Mouse (Mus musculus): ENCODE data around the gene Mosmo. TPM values are rescaled to one million over a fixed set of nuclear protein-coding genes. Genes with fewer than 3 reads are reported as not detected.

Mosmo gene
- total RNA-seq (2017): 21.6 and 24.0 TPM in 2 replicates

GRCm38 (mm10) chr7:120677001-120677643 lies at the start of gene Mosmo:
Mosmo (plus strand) TSS chr7:120677618.
- peak; percentile 60 for ATAC-seq (replicated peaks in 1 of 2; ENCODE audit: insufficient read depth in 1 of 2, low FRiP score in 2 of 2, low TSS enrichment in 1 of 2, low read depth in 1 of 2, poor library complexity in 2 of 2, severe bottlenecking in 2 of 2)

- no peak for ATAC-seq (replicated peaks in 1 of 2; ENCODE audit: insufficient read depth in 1 of 2, low FRiP score in 2 of 2, low TSS enrichment in 1 of 2, low read depth in 1 of 2, poor library complexity in 2 of 2, severe bottlenecking in 2 of 2)
These were observed 44.9 kb upstream of the Mosmo start for GRCm38 (mm10) chr7:120632518-120632917.

- no peak for ATAC-seq (replicated peaks in 1 of 2; ENCODE audit: insufficient read depth in 1 of 2, low FRiP score in 2 of 2, low TSS enrichment in 1 of 2, low read depth in 1 of 2, poor library complexity in 2 of 2, severe bottlenecking in 2 of 2)
These were observed 43.1 kb upstream of the Mosmo start for GRCm38 (mm10) chr7:120634301-120634700.

- ATAC-seq (replicated peaks in 1 of 2; ENCODE audit: insufficient read depth in 1 of 2, low FRiP score in 2 of 2, low TSS enrichment in 1 of 2, low read depth in 1 of 2, poor library complexity in 2 of 2, severe bottlenecking in 2 of 2): peak; percentile 99
These were observed 42.6 kb upstream of the Mosmo start, which contains the start of gene Uqcrc2 for GRCm38 (mm10) chr7:120634711-120635361. Uqcrc2 (plus strand) TSS chr7:120635176.

- peak; percentile 50 to 76 for ATAC-seq (replicated peaks in 1 of 2; ENCODE audit: insufficient read depth in 1 of 2, low FRiP score in 2 of 2, low TSS enrichment in 1 of 2, low read depth in 1 of 2, poor library complexity in 2 of 2, severe bottlenecking in 2 of 2)
These were observed 42.0 kb upstream of the Mosmo start for GRCm38 (mm10) chr7:120635362-120635781.

- ATAC-seq (replicated peaks in 1 of 2; ENCODE audit: insufficient read depth in 1 of 2, low FRiP score in 2 of 2, low TSS enrichment in 1 of 2, low read depth in 1 of 2, poor library complexity in 2 of 2, severe bottlenecking in 2 of 2): peak in 1 of 2 experiments; percentile 19; a peak in 1 of 4 replicates
These were observed 41.6 kb upstream of the Mosmo start for GRCm38 (mm10) chr7:120635821-120636220.

- ATAC-seq (replicated peaks in 1 of 2; ENCODE audit: insufficient read depth in 1 of 2, low FRiP score in 2 of 2, low TSS enrichment in 1 of 2, low read depth in 1 of 2, poor library complexity in 2 of 2, severe bottlenecking in 2 of 2): no peak
These were observed 34.2 kb upstream of the Mosmo start for GRCm38 (mm10) chr7:120643217-120643616.

GRCm38 (mm10) chr7:120647849-120648248 lies 29.6 kb upstream of the Mosmo start:
- ATAC-seq (replicated peaks in 1 of 2; ENCODE audit: insufficient read depth in 1 of 2, low FRiP score in 2 of 2, low TSS enrichment in 1 of 2, low read depth in 1 of 2, poor library complexity in 2 of 2, severe bottlenecking in 2 of 2): no peak

GRCm38 (mm10) chr7:120662079-120662478 lies 15.3 kb upstream of the Mosmo start:
- ATAC-seq (replicated peaks in 1 of 2; ENCODE audit: insufficient read depth in 1 of 2, low FRiP score in 2 of 2, low TSS enrichment in 1 of 2, low read depth in 1 of 2, poor library complexity in 2 of 2, severe bottlenecking in 2 of 2): peak; percentile 51 to 53

GRCm38 (mm10) chr7:120670153-120670875 lies 7.1 kb upstream of the Mosmo start, which contains the start of gene Pdzd9:
Pdzd9 (minus strand) TSS chr7:120670343.
- peak; percentile 80 to 91 for ATAC-seq (replicated peaks in 1 of 2; ENCODE audit: insufficient read depth in 1 of 2, low FRiP score in 2 of 2, low TSS enrichment in 1 of 2, low read depth in 1 of 2, poor library complexity in 2 of 2, severe bottlenecking in 2 of 2)

GRCm38 (mm10) chr7:120671271-120671670 lies 6.1 kb upstream of the Mosmo start:
- ATAC-seq (replicated peaks in 1 of 2; ENCODE audit: insufficient read depth in 1 of 2, low FRiP score in 2 of 2, low TSS enrichment in 1 of 2, low read depth in 1 of 2, poor library complexity in 2 of 2, severe bottlenecking in 2 of 2): no peak

- ATAC-seq (replicated peaks in 1 of 2; ENCODE audit: insufficient read depth in 1 of 2, low FRiP score in 2 of 2, low TSS enrichment in 1 of 2, low read depth in 1 of 2, poor library complexity in 2 of 2, severe bottlenecking in 2 of 2): 0 out of 4 replicates have a peak, but pooled peaks of 1 of the 2 experiments have one; percentile 9
These were observed 530 bp downstream of the Mosmo start for GRCm38 (mm10) chr7:120677764-120678531.

GRCm38 (mm10) chr7:120679023-120679422 lies 1.6 kb downstream of the Mosmo start:
- ATAC-seq (replicated peaks in 1 of 2; ENCODE audit: insufficient read depth in 1 of 2, low FRiP score in 2 of 2, low TSS enrichment in 1 of 2, low read depth in 1 of 2, poor library complexity in 2 of 2, severe bottlenecking in 2 of 2): peak; percentile 54 to 61; a peak in 3 of 4 replicates

- ATAC-seq (replicated peaks in 1 of 2; ENCODE audit: insufficient read depth in 1 of 2, low FRiP score in 2 of 2, low TSS enrichment in 1 of 2, low read depth in 1 of 2, poor library complexity in 2 of 2, severe bottlenecking in 2 of 2): no peak
These were observed 4.6 kb downstream of the Mosmo start for GRCm38 (mm10) chr7:120682002-120682401.

GRCm38 (mm10) chr7:120684731-120685161 lies 7.3 kb downstream of the Mosmo start:
- ATAC-seq (replicated peaks in 1 of 2; ENCODE audit: insufficient read depth in 1 of 2, low FRiP score in 2 of 2, low TSS enrichment in 1 of 2, low read depth in 1 of 2, poor library complexity in 2 of 2, severe bottlenecking in 2 of 2): no peak

- ATAC-seq (replicated peaks in 1 of 2; ENCODE audit: insufficient read depth in 1 of 2, low FRiP score in 2 of 2, low TSS enrichment in 1 of 2, low read depth in 1 of 2, poor library complexity in 2 of 2, severe bottlenecking in 2 of 2): no peak
These were observed 7.8 kb downstream of the Mosmo start for GRCm38 (mm10) chr7:120685227-120685626.

GRCm38 (mm10) chr7:120690634-120691033 lies 13.2 kb downstream of the Mosmo start:
- ATAC-seq (replicated peaks in 1 of 2; ENCODE audit: insufficient read depth in 1 of 2, low FRiP score in 2 of 2, low TSS enrichment in 1 of 2, low read depth in 1 of 2, poor library complexity in 2 of 2, severe bottlenecking in 2 of 2): no peak
